Mouse (Mus musculus) testis, adult 2 months (tissue): ENCODE measurements around the gene Ubr4.

Experiments used
- CTCF ChIP-seq: fragments of 200-500 bp; IDR thresholded peaks from 2 replicates; pipeline ENCODE4 v1.5.1; 2012; ENCODE audit warnings: low read depth, mild to moderate bottlenecking, inconsistent platforms, low read length, moderate library complexity; ENCODE audit not compliant: control insufficient read depth, insufficient read depth, insufficient replicate concordance
- POLR2A ChIP-seq: fragments of 200-500 bp; IDR thresholded peaks from 2 replicates; pipeline ENCODE4 v1.6.1; 2012; ENCODE audit warnings: low read depth, mild to moderate bottlenecking, inconsistent platforms, low read length, moderate library complexity; ENCODE audit not compliant: control insufficient read depth

GRCm38 (mm10) chr4:139367336-139367735 lies 14.9 kb downstream of the Ubr4 start:
- TF ChIP-seq POLR2A (no peak), CTCF (no peak)
